Mouse (Mus musculus) macrophage (primary cell): ENCODE data around the gene Btnl9. TPM values are rescaled to one million over a fixed set of nuclear protein-coding genes. Genes with fewer than 3 reads are reported as not detected.
"Not testable (repeated sequence)": the region's sequence is repeated elsewhere in the genome, so short reads cannot be mapped to it uniquely, and the experiment has no call there.

ENCODE experiments used
- H3K27ac ChIP-seq: fragments of 350-480 bp; formaldehyde crosslinking; 2 replicates; pipeline ENCODE4 v1.9.0; 2021
- H3K36me3 ChIP-seq: fragments of 350-480 bp; formaldehyde crosslinking; 2 replicates; pipeline ENCODE4 v1.9.0; 2021; ENCODE audit errors: inconsistent target
- H3K4me3 ChIP-seq: fragments of 350-480 bp; formaldehyde crosslinking; 2 replicates; pipeline ENCODE4 v1.9.0; 2021; ENCODE audit errors: inconsistent target
- H3K79me2 ChIP-seq: fragments of 350-480 bp; formaldehyde crosslinking; 2 replicates; pipeline ENCODE4 v1.9.0; 2021; ENCODE audit errors: inconsistent target
- WGBS: methylation state at CpG from one replicate; pipeline ENCODE4 v1.1.7; 2026; ENCODE audit warnings: inconsistent platforms; ENCODE audit not compliant: missing documents; 5-methylcytosine and 5-hydroxymethylcytosine counted together
- polyA plus RNA-seq: library from polyadenylated mRNA; stranded (reverse); fragments of 250-400 nt; gene quantifications from 3 replicates; pipeline ENCODE4 v1.2.4, GENCODE M21; 2018; ENCODE audit warnings: inconsistent platforms

Btnl9 gene
- polyA plus RNA-seq, 1 experiment from 2014 or later: 0.06 TPM

DNA sequence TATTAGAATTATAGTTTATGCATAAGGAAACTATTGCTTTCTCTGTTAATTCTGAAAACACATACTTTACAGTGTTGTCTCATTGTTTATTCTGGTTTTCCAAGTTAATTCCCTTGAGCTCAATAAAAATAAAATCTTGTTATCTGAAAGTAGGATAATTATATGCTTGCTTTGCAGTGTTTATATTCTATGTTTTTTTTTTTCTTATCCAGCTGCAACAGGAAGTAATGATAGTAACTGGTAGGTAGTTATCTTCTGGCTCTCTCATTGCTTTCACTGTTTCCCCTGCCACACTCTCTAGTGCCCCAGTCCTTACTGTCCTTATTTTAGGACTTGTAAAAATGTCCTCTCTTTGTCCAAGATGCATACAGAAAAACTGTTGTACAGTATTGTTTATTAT is 13.7 kb upstream of the Btnl9 start:
- H3K4me3 ChIP-seq: no peak overlapping the region
- peaks cover 38% of the 10 kb centered on the region for H3K79me2 ChIP-seq
- no peaks in the 10 kb centered on the region for H3K36me3 ChIP-seq
- peak overlapping the region; percentile 99 for H3K27ac ChIP-seq

DNA sequence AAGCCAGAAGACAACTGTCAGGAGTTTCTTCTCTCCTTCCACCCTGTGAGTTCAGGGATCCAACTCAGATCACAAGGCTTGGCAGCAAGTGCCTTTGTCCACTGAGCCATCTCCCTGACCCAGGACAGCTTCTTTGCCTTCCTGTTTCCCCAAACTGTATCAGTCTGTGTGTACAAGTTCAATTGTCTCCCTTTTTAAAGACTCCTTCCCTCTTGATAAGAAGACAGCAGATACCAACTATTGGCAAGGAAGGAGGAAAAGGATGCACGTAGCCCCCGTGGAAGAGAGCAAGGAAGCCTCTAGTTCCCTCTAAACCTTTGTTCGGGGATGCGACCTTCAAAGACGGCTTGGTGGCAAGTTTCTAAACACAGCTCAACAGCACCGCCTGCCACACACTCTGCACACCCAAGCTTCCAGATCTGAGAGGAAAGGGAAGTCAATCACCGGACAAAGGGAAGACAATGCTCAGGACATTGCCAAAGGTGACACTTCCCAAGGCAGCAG is 8.9 kb upstream of the Btnl9 start:
- H3K36me3 ChIP-seq: no peaks in the 10 kb centered on the region
- H3K4me3 ChIP-seq: no peak overlapping the region
- H3K79me2 ChIP-seq: peaks cover 8% of the 10 kb centered on the region; the same call in 1 of the 2 replicates
- 44% methylated on average over 7 of the region's 7 CpGs for WGBS
- H3K27ac ChIP-seq: no peak overlapping the region

DNA sequence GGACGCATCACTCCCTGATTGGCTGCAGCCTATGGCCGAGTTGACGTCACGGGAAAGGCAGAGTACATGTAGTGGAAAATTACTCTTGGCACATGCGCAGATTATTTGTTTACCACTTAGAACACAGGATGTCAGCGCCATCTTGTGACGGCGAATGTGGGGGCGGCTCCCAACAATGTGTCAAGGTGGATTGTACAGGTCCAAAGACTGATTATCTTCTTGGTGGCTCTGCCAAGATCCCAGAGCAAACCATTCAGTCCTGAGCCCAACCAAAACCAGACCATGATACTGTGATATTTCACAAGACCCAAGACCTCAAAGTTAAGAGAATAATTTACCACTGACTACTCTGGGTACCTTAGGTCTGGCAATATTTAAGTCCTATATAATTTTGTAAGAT is 7.8 kb upstream of the Btnl9 start:
- not testable (repeated sequence) for H3K79me2 ChIP-seq, H3K4me3 ChIP-seq, H3K36me3 ChIP-seq, H3K27ac ChIP-seq
- no CpG with 5 or more reads among the region's 9 CpGs for WGBS

- no peaks in the 10 kb centered on the region for H3K36me3 ChIP-seq
- H3K4me3 ChIP-seq: no peak overlapping the region
- no peak overlapping the region for H3K27ac ChIP-seq
- WGBS: 69% methylated on average over 2 of the region's 2 CpGs
- H3K79me2 ChIP-seq: no peaks in the 10 kb centered on the region
Observed at GRCm38 (mm10) chr11:49191083-49191482, 4.1 kb upstream of the Btnl9 start.

GRCm38 (mm10) chr11:49189737-49190136 is 2.8 kb upstream of the Btnl9 start:
- Histone ChIP-seq H3K79me2 (no peaks in the 10 kb centered on the region), H3K36me3 (no peaks in the 10 kb centered on the region), H3K27ac (no peak overlapping the region), H3K4me3 (no peak overlapping the region)
- WGBS: under 1% methylated on average over 6 of the region's 7 CpGs

DNA sequence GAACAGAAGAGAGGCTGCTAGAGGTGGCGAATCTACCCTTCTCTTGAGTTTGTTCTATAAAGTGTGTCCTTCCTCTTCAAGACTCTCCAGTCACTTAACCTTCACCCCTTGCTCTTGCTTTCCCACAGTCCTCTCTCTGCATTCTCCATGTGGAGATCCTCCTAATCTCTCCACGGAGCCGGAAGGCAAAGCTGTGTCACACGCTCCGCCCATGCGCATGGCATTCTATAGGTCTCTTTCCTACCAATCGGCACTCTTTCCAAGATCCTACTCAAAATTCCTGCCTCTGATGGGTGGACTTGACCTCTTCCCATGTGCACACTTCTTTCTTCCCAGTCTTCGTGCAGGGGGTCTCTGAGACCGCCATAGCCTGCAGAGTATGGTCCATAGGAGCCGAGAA is 742 bp upstream of the Btnl9 start:
- WGBS: 97% methylated on average over 10 of the region's 10 CpGs
- no peaks in the 10 kb centered on the region for H3K79me2 ChIP-seq
- H3K4me3 ChIP-seq: no peak overlapping the region
- no peak overlapping the region for H3K27ac ChIP-seq
- no peaks in the 10 kb centered on the region for H3K36me3 ChIP-seq

GRCm38 (mm10) chr11:49186452-49186851 is 507 bp downstream of the Btnl9 start:
- H3K79me2 ChIP-seq: no peaks in the 10 kb centered on the region
- H3K4me3 ChIP-seq: no peak overlapping the region
- H3K27ac ChIP-seq: no peak overlapping the region
- 80% methylated on average over 6 of the region's 6 CpGs for WGBS
- no peaks in the 10 kb centered on the region for H3K36me3 ChIP-seq

GRCm38 (mm10) chr11:49183172-49183571 is 3.8 kb downstream of the Btnl9 start:
- H3K36me3 ChIP-seq: no peaks in the 10 kb centered on the region
- no peak overlapping the region for H3K4me3 ChIP-seq
- no peaks in the 10 kb centered on the region for H3K79me2 ChIP-seq
- no peak overlapping the region for H3K27ac ChIP-seq
- WGBS: 89% methylated on average over 1 of the region's 1 CpGs

DNA sequence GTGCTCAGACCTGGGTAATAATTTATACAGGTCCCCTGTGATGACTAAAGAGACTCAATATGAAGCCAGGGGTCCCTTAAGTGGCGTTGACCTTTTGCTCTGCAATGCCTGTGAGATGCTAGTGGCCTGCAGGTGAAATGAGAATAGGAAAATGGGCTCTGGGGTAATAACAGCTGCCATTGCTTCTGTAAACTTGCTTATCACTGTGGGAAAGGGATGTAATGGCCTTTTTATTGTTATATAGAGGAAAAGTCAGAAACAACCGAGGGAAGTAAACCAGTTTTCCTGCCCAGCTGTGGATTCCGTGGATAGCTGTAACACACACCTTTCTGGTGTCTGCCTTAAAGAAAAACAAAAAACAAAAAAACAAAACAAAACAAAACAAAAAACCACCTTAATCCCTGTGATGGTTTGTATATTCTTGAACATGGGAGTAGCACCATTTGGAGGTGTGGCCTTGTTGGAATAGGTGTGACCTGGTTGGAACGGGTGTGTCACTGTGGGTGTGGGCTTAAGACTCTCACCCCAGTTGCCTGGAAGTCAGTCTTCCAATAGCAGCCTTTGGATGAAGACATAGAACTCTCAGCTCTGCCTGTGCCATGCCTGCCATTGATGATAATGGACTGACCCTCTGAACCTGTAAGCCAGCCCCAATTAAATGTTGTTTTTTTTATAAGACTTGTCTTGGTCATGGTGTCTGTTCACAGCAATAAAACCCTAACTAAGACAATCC is 10.7 kb downstream of the Btnl9 start:
- not testable (repeated sequence) for H3K27ac ChIP-seq, H3K4me3 ChIP-seq
- 90% methylated on average over 4 of the region's 4 CpGs for WGBS

DNA sequence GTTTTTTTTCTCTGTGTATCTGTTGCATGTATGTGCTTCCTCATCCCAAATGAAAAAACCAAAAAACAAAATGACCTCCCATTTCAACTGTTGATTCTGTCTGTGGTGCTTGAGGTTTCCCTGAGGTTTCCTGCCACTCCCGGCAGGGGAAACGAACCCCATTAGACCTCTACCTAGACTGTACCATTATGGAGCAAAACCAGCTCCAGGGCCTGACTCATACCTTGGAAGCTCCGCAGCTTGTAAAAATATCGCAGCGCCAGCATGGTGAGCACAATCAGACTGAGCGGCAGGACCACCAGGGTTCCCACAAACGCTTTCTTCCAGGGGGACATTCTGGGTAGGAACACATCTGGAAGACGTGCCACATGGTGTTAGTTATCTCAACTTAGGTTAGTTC is 11.6 kb downstream of the Btnl9 start:
- WGBS: 10% methylated on average over 8 of the region's 8 CpGs
- H3K27ac ChIP-seq: no peak overlapping the region
- no peaks in the 10 kb centered on the region for H3K79me2 ChIP-seq
- no peak overlapping the region for H3K4me3 ChIP-seq
- no peaks in the 10 kb centered on the region for H3K36me3 ChIP-seq

More for the DNA sequence above, 10.7 kb downstream of the Btnl9 start:
- not testable (repeated sequence) for H3K79me2 ChIP-seq, H3K36me3 ChIP-seq

- 15% methylated on average over 4 of the region's 4 CpGs for WGBS
- no peaks in the 10 kb centered on the region for H3K79me2 ChIP-seq
- no peak overlapping the region for H3K4me3 ChIP-seq
- no peak overlapping the region for H3K27ac ChIP-seq
- H3K36me3 ChIP-seq: no peaks in the 10 kb centered on the region
Observed at GRCm38 (mm10) chr11:49170576-49170975, 16.4 kb downstream of the Btnl9 start.

DNA sequence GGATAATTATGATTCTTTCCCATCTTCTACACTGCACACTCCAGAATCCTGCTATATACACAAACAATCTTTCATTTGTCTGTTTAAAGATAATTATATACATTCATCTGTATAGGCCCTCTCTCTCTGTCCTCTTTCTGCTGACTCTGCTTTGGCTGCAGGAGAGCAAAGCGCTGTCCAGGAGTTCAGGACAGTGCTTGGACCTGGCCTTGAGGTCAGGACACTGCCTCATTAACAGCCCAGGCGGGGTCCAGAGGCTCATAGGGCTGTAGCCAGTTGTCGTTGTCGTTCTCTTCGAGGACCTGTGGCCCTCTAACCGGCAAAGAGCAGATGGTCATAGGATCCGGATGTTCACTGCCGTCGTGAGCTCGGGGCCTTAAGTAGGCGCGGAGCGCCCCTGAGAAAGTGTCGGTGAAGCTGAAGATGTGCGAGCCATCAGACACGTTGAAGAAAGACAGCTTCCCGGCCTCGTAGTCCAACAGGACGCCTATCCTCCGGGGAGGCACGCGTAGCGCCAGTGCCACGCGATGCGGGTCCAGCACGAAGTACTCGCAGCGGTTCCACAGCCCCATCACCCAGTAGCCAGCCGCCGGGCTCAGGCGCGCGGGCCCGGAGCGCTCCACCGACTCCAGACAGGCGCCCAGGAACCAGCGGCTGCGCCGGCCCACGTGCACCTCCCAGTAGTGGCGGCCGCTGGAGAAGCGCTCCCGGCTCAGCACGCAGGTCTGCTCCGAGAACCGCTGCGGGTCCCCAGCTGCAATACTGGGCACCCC is 17.9 kb downstream of the Btnl9 start:
- WGBS: 37% methylated on average over 50 of the region's 50 CpGs
- H3K27ac ChIP-seq: no peak overlapping the region
- H3K79me2 ChIP-seq: no peaks in the 10 kb centered on the region
- no peaks in the 10 kb centered on the region for H3K36me3 ChIP-seq
- H3K4me3 ChIP-seq: no peak overlapping the region

DNA sequence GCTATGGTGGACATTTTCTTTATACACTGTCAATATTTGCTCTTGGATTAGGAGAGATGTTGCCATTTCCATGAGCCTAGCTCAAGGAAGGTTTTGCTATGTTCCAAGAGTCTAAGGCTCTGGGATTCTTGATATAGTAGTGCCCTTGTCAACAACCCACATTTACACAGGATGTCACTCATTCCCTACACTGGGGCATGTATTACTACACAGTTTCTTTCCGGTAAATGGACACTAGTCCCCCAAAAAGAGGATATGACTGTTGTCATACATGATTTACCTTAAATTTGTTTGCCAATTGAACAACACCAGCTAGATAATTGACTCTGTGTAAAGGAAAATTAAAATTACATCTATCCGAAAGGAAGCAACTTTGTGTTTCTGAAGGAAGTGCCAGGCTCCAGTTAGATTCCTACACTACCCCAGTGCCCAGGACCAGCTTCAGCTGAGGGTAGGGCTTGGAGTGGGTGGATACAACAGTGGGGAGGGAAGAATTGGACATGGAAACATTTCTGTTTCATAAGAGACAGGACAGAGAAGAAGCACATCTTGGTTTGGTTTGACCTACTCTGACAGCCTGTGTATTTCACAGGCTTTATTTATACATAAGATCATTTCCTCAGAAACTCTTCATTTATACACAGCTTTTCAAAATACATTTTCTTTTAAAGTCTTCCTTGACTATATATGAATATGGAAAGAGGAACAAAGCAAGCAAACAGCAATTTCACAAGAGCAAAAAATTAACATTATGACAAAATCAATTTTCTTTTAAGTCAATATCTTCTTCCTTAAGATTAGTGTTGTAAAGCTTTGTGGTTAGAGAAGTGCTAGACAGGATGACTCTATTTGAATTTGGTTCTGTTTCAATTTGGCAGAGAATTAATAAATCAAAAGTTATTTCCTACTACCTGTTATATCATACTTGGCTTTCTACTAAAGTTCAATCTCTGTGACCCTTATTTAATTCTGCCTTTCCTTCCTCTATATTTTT is 29.8 kb downstream of the Btnl9 start:
- Histone ChIP-seq H3K4me3 (no peak overlapping the region), H3K27ac (no peak overlapping the region), H3K79me2 (no peaks in the 10 kb centered on the region), H3K36me3 (no peaks in the 10 kb centered on the region)
- 66% methylated on average over 2 of the region's 2 CpGs for WGBS

GRCm38 (mm10) chr11:49154077-49154476 is 32.9 kb downstream of the Btnl9 start, which contains the start of gene Olfr1394:
Olfr1394 (plus strand) TSS chr11:49154377.
- H3K36me3 ChIP-seq: no peaks in the 10 kb centered on the region
- no peak within 1 kb of the TSS for H3K4me3 ChIP-seq
- WGBS: 100% methylated on average over 1 of the region's 1 CpGs
- H3K27ac ChIP-seq: no peak within 1 kb of the TSS
- H3K79me2 ChIP-seq: no peaks in the 10 kb centered on the region
